Mouse (Mus musculus) heart, embryonic 13.5 days (tissue): ENCODE measurements around the gene Efcab14. TPM values are rescaled to one million over a fixed set of nuclear protein-coding genes. Genes with fewer than 3 reads are reported as not detected.

Source experiments
- ATAC-seq: fragments of 200-750 bp; cut with Nextera tagmentation; 2 replicates; pipeline ENCODE4 v1.8.0; 2017; ENCODE audit warnings: moderate TSS enrichment; ENCODE audit not compliant: insufficient number of reproducible peaks, low FRiP score, low TSS enrichment; ENCODE audit errors: extremely low read depth
- H3K27ac ChIP-seq: fragments of 300-500 bp; sonication (generic); replicated peaks from 2 replicates; pipeline ENCODE4 v1.5.1; 2015; ENCODE audit warnings: moderate library complexity, mild to moderate bottlenecking, inconsistent platforms
- H3K27me3 ChIP-seq: fragments of 300-500 bp; sonication (generic); replicated peaks from 2 replicates; pipeline ENCODE4 v1.6.1; 2015; ENCODE audit warnings: mild to moderate bottlenecking, inconsistent platforms
- H3K36me3 ChIP-seq: fragments of 300-500 bp; sonication (generic); 2 replicates; pipeline ENCODE4 v1.6.1; 2015; ENCODE audit warnings: mild to moderate bottlenecking, inconsistent platforms
- H3K4me1 ChIP-seq: fragments of 300-500 bp; sonication (generic); 2 replicates; pipeline ENCODE4 v1.6.1; 2015; ENCODE audit warnings: inconsistent platforms
- H3K4me2 ChIP-seq: fragments of 300-500 bp; sonication (generic); 2 replicates; pipeline ENCODE4 v1.6.1; 2015; ENCODE audit warnings: inconsistent platforms, mild to moderate bottlenecking, moderate library complexity
- H3K4me3 ChIP-seq: fragments of 300-500 bp; sonication (generic); 2 replicates; pipeline ENCODE4 v1.5.1; 2015; ENCODE audit warnings: moderate library complexity, mild to moderate bottlenecking, inconsistent platforms
- H3K9ac ChIP-seq: fragments of 300-500 bp; sonication (generic); 2 replicates; pipeline ENCODE4 v1.6.1; 2015; ENCODE audit warnings: inconsistent platforms, mild to moderate bottlenecking, moderate library complexity
- H3K9me3 ChIP-seq: fragments of 300-500 bp; sonication (generic); 2 replicates; pipeline ENCODE4 v1.6.1; 2016; ENCODE audit warnings: inconsistent platforms
- WGBS: fragments of 180-500 bp; shearing (Covaris S2); methylation state at CpG from one replicate; pipeline ENCODE4 v1.1.7; 2015; ENCODE audit warnings: mixed read lengths; 5-methylcytosine and 5-hydroxymethylcytosine counted together
- polyA plus RNA-seq: library from polyadenylated mRNA; unstranded; fragments of >200 nt; fragmentation: Nextera tagmentation; extraction: Ambion mirVana; gene quantifications from 2 replicates; pipeline ENCODE4 v1.2.1, GENCODE M21; 2015

Efcab14 gene
- polyA plus RNA-seq, 1 experiment from 2014 or later: 23.6 TPM

- Histone ChIP-seq H3K27me3 (no peaks in the 10 kb centered on the region), H3K4me2 (no peak overlapping the region), H3K4me1 (peaks cover 17% of the 10 kb centered on the region), H3K9ac (no peak overlapping the region), H3K4me3 (no peak overlapping the region), H3K27ac (no peak overlapping the region), H3K9me3 (no peaks in the 10 kb centered on the region), H3K36me3 (peaks cover 29% of the 10 kb centered on the region)
- no peak for ATAC-seq
- WGBS: 30% methylated on average over 6 of the region's 6 CpGs
These were observed 42.7 kb downstream of the Efcab14 start for GRCm38 (mm10) chr4:115780269-115780668.

DNA sequence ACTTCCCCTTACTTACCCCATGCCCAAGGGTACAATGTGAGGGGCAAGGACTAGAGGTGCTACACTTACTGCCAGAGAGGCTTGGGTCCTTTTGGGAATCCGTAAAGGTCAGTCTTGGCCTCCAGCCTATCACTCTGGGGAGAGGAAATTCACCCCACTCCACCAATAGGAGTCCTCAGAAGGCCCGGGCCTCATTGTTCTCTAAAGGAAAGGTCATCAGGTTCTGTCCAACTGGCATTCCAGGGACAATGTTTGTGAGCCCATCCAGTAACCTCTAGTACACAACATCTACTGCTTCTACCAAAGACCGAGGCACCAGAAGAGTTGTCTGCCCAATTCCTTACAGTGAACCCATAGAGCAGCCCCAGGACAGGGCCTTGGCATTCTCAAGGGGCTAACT, 43.4 kb downstream of the Efcab14 start, which contains the start of gene Tex38:
Tex38 (minus strand) TSS at position 101 of the 400 bp plus-strand sequence.
- Histone ChIP-seq H3K4me1 (peaks cover 23% of the 10 kb centered on the region), H3K27me3 (no peaks in the 10 kb centered on the region)
- 69% methylated on average over 3 of the region's 3 CpGs for WGBS

DNA sequence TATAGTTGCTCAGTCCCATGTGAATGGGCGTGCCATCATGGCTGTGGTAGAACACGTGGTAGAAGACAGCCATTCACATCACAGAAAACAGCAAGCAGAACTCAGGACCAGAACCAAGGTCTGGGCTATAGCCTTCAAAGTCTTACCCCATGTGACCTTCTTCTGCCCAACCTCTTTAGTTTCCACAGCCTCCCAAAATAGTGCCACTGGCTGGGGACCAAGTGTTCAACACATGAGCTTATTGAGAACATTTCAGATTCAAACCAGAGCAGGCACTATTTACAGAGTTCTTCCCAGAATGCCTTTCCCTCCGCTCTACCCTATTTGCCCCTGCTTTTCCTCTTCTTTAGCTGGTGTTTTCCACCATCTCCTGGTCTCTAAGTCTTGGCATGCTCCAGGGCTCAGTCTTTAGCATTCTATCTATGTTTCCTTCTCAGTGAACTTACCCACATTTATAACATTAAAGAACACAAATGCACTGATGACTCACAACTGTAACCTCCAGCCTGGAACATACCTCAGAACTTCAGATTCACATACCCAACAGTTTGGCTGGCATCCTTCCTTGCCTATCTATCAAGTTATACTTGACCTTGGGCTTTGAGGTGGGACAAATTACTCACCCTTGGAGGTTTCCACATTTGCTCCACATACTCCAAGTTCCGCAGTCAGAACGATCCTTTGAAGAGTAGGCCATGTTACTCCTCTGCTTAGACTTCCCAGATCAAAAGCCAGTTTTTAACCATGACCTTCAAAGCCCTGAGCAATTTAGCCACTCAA, 44.7 kb downstream of the Efcab14 start:
- H3K36me3 ChIP-seq: peaks cover 19% of the 10 kb centered on the region
- H3K4me2 ChIP-seq: no peak overlapping the region
- 81% methylated on average over 5 of the region's 5 CpGs for WGBS
- H3K9me3 ChIP-seq: no peaks in the 10 kb centered on the region
- no peak overlapping the region for H3K27ac ChIP-seq
- no peak overlapping the region for H3K4me3 ChIP-seq
- no peak overlapping the region for H3K9ac ChIP-seq
- peaks cover 31% of the 10 kb centered on the region for H3K4me1 ChIP-seq
- no peak for ATAC-seq
- no peaks in the 10 kb centered on the region for H3K27me3 ChIP-seq

More for the DNA sequence above, 43.4 kb downstream of the Efcab14 start, which contains the start of gene Tex38:
- Histone ChIP-seq H3K4me2 (no peak within 1 kb of the TSS), H3K4me3 (no peak within 1 kb of the TSS), H3K9ac (no peak within 1 kb of the TSS), H3K27ac (no peak within 1 kb of the TSS), H3K9me3 (no peaks in the 10 kb centered on the region), H3K36me3 (peaks cover 25% of the 10 kb centered on the region)
- ATAC-seq: no peak

GRCm38 (mm10) chr4:115784769-115785510, 47.4 kb downstream of the Efcab14 start, which contains the start of gene Atpaf1:
Gene Atpaf1 (plus strand): TSS chr4:115784812.
- WGBS: under 1% methylated on average over 58 of the region's 69 CpGs
- Histone ChIP-seq H3K4me3 (peak within 1 kb of the TSS; percentile 84), H3K4me1 (peaks cover 31% of the 10 kb centered on the region), H3K4me2 (peak within 1 kb of the TSS; percentile 88), H3K36me3 (peaks cover 32% of the 10 kb centered on the region), H3K9me3 (no peaks in the 10 kb centered on the region), H3K9ac (peak within 1 kb of the TSS; percentile 91), H3K27ac (peak within 1 kb of the TSS; percentile 73), H3K27me3 (no peaks in the 10 kb centered on the region)
- peak; percentile 47; the same call in 1 of the 2 replicates for ATAC-seq

DNA sequence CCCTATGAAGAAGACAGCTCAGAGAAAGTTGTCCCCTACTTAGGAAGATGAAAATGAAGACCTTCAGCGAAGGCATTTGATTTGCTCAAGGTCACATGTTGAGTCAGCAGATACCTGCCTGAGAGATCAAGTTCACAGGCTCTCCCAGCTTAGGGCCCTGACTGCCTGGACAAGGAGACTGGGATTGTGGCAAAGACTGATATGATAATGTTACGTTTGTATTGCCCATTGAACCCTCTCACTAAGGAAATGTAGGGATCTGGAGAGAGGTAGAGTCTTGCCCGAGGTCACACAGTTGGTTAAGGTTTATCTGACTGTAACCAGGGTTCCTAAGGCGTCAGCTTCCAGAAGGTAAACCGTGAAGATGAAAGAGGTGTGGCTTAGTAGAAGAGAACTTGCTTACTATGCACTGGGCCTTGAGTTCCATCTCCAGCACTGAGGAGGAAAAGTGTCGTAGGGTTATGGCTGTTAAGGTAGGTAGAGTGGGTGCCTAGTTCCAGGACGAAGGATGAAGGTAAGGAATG, 48.0 kb downstream of the Efcab14 start:
- peak overlapping the region; percentile 73 for H3K27ac ChIP-seq
- no peaks in the 10 kb centered on the region for H3K9me3 ChIP-seq
- peaks cover 27% of the 10 kb centered on the region for H3K4me1 ChIP-seq
- 45% methylated on average over 7 of the region's 7 CpGs for WGBS
- H3K36me3 ChIP-seq: peaks cover 38% of the 10 kb centered on the region
- H3K4me2 ChIP-seq: peak overlapping the region; percentile 88
- H3K9ac ChIP-seq: peak overlapping the region; percentile 91
- no peak for ATAC-seq
- H3K4me3 ChIP-seq: peak overlapping the region; percentile 84
- no peaks in the 10 kb centered on the region for H3K27me3 ChIP-seq

- Histone ChIP-seq H3K9me3 (no peaks in the 10 kb centered on the region), H3K4me3 (no peak overlapping the region), H3K36me3 (peaks cover 82% of the 10 kb centered on the region), H3K4me1 (peaks cover 9% of the 10 kb centered on the region), H3K4me2 (no peak overlapping the region), H3K27ac (no peak overlapping the region), H3K9ac (no peak overlapping the region), H3K27me3 (no peaks in the 10 kb centered on the region)
- 71% methylated on average over 3 of the region's 3 CpGs for WGBS
- ATAC-seq: no peak
These were observed 53.3 kb downstream of the Efcab14 start for GRCm38 (mm10) chr4:115790864-115791263.

- H3K4me2 ChIP-seq: no peak overlapping the region
- no peak for ATAC-seq
- no peak overlapping the region for H3K27ac ChIP-seq
- H3K9me3 ChIP-seq: no peaks in the 10 kb centered on the region
- H3K36me3 ChIP-seq: peaks cover 90% of the 10 kb centered on the region
- H3K4me1 ChIP-seq: no peaks in the 10 kb centered on the region
- no peak overlapping the region for H3K4me3 ChIP-seq
- 89% methylated on average over 3 of the region's 3 CpGs for WGBS
- no peaks in the 10 kb centered on the region for H3K27me3 ChIP-seq
- no peak overlapping the region for H3K9ac ChIP-seq
These were observed 57.8 kb downstream of the Efcab14 start for GRCm38 (mm10) chr4:115795360-115795759.

DNA sequence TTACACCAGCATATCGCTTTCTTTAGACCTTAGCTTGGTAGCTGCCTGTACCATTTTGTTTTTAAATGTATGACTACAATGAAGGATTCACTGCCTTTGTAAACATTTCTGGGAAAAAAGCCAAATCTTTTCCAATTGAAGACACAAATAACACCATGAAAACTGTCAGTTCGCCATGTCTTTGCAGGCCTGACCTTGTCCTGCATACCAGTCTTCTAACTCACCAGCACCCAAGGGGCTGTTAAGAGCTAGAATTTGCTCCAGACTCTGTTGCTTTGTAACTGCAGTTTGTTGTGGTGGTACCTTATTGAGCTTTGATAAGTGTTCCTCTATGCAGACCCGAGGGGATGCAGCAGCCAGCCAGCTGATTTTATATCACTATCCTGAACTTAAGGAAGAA, 62.4 kb downstream of the Efcab14 start:
- 81% methylated on average over 3 of the region's 3 CpGs for WGBS
- H3K27me3 ChIP-seq: no peaks in the 10 kb centered on the region
- no peaks in the 10 kb centered on the region for H3K9me3 ChIP-seq
- no peak overlapping the region for H3K27ac ChIP-seq
- H3K4me3 ChIP-seq: no peak overlapping the region
- peaks cover 83% of the 10 kb centered on the region for H3K36me3 ChIP-seq
- no peak overlapping the region for H3K9ac ChIP-seq
- H3K4me2 ChIP-seq: no peak overlapping the region
- H3K4me1 ChIP-seq: no peaks in the 10 kb centered on the region
- ATAC-seq: no peak

DNA sequence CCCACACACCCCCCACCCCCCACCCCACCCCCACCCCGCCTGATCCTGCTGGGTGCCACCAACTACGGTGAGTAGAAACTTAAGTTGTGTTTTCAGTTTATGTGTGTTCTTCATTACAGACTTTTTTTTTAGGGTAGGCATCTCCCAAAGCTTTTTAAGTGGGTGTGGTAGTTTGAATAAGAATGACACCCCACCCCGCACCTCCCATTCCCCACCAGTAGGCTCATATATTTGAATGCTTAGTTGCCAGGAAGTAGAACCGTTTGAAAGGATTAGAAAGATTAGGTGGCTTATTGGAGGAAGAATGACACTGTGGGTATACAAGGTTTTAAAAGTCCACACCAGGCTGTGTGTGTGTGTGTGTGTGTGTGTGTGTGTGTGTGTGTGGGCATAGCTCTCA, 74.8 kb downstream of the Efcab14 start:
- no peaks in the 10 kb centered on the region for H3K4me1 ChIP-seq
- H3K27ac ChIP-seq: no peak overlapping the region
- no peak overlapping the region for H3K9ac ChIP-seq
- no peak for ATAC-seq
- peaks cover 58% of the 10 kb centered on the region for H3K36me3 ChIP-seq
- WGBS: 84% methylated on average over 4 of the region's 4 CpGs
- no peaks in the 10 kb centered on the region for H3K27me3 ChIP-seq
- H3K4me2 ChIP-seq: no peak overlapping the region
- H3K4me3 ChIP-seq: no peak overlapping the region
- no peaks in the 10 kb centered on the region for H3K9me3 ChIP-seq

GRCm38 (mm10) chr4:115815606-115816005, 78.1 kb downstream of the Efcab14 start:
- no peak overlapping the region for H3K9ac ChIP-seq
- WGBS: 88% methylated on average over 5 of the region's 5 CpGs
- H3K27me3 ChIP-seq: no peaks in the 10 kb centered on the region
- H3K9me3 ChIP-seq: no peaks in the 10 kb centered on the region
- H3K4me2 ChIP-seq: no peak overlapping the region
- H3K27ac ChIP-seq: no peak overlapping the region
- H3K4me1 ChIP-seq: no peaks in the 10 kb centered on the region
- H3K4me3 ChIP-seq: no peak overlapping the region
- ATAC-seq: no peak
- peaks cover 58% of the 10 kb centered on the region for H3K36me3 ChIP-seq

GRCm38 (mm10) chr4:115820199-115820598, 82.7 kb downstream of the Efcab14 start:
- 43% methylated on average over 3 of the region's 3 CpGs for WGBS
- Histone ChIP-seq H3K4me3 (no peak overlapping the region), H3K4me1 (peaks cover 45% of the 10 kb centered on the region), H3K4me2 (no peak overlapping the region), H3K27me3 (no peaks in the 10 kb centered on the region), H3K36me3 (peaks cover 24% of the 10 kb centered on the region), H3K9me3 (no peaks in the 10 kb centered on the region), H3K9ac (no peak overlapping the region), H3K27ac (no peak overlapping the region)
- ATAC-seq: no peak
